Mouse (Mus musculus): ENCODE results near the gene Slc6a1.
"Not testable (repeated sequence)": the region's sequence is repeated elsewhere in the genome, so short reads cannot be mapped to it uniquely, and the experiment has no call there.

The Slc6a1 gene

DNA sequence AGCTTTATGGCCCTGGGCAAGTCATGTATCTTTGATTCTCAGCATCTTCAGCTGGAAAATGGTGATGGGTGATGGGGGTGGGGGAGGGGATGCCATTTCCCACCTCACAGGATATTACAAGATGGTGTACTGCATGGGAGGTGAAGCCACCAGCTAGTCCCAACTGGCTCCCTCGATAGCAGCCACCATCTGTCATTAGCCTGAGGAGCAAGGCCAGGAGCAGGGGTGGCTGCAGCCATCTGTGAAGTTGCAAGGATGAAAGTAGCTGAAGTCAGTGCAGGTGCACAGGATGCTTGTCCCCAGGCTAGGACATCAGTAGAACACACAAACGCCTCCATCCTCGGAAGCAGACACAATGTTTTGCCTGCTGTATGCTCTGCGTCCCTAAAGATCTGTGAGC, 8.5 kb downstream of the Slc6a1 start:
- no peak for DNase-seq

DNA sequence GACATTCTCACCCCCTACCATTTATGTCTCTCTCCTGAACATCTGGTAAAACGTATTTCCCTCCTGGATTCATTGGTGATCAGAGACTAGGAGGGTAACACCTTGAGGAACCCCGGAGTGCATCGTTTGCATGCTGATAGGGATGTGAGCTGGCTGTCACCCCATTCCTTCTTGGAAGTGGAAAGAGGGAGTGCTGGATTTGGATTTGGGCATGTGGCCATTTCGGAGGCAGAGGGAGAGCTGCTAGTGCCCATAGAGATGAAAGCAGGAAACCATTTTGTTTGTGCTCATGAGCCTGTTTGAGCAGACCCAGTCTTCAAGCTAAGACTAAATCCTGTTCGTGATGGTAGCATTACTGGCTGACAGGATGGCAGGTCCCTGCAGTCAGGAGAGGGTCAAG, 9.0 kb downstream of the Slc6a1 start:
- no peak for DNase-seq

GRCm38 (mm10) chr6:114293511-114293910, 11.1 kb downstream of the Slc6a1 start:
- no peak for DNase-seq

DNA sequence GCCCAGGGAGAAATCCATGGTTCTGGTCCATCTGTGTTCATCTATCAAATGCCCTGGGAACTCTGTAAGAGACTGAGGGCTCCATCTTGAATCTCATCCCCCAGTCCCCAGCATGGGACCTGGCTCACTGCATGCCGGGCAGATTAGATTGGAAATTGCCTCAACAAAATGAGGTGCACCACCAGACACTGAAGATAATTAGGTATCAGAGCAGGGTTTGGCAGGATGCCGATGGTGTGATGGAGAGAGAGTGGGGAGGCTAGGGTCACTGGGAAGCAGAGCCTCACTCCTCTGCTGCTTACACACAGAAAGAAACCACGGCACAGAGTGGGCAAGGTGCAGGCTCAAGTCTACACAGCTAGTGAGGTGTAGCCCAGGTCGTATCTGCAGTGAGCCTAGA, 12.7 kb downstream of the Slc6a1 start:
- no peak for DNase-seq

DNA sequence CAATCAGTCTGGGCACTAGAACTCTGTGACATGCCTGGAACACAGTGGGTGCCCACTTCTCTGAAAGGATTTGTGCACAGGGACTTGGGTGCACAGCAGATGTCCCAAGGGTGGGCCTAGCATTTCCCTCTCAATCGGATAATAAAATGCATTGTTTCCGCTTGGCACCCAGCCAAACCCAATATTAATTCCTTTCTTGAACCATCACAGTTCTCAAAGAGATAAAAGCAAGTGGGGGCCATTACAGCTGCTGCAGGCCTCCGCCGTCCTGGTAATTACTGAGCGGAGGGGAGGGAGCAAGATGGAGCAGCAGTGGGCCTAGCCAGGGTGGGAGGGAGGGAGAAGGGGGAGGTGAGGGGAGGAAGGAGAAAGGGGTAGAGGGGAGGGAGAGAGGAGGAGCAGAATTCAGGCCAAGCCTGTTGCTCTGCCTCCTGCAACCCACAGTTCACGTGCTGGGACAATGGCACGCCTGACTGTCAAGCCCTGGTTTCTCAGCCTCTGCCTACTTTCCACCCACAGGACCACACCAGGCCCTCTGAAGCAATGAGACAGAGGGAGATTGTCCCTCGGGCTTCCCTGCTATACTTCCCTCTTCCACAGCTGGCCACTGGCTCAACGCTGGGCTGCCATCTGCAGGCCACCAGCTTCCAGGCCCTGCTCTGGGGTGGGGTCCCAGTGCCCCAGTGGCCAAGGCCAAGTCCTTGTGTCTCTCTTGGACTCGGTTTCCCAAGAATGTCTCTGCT, 15.0 kb downstream of the Slc6a1 start:
- peak; percentile 22 for DNase-seq

DNA sequence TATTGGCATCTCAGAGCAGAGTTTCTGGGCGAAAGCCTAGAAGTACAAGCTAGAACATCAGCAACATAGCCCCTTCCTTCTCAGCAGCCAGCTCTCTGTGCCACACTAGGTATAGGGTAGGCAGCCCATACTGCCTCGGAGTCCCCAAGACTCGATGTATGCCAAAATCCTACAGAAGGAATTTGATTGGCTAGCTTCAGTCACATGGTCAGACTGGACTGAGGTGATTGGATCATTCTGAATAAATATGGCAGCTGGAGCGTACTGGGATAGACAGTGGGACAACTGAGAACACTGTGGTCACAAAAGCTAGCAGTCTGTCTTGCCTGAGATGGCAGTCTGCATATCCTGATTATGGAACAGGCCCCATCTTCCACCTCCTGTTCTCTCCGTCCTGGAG, 17.3 kb downstream of the Slc6a1 start:
- no peak for DNase-seq

DNA sequence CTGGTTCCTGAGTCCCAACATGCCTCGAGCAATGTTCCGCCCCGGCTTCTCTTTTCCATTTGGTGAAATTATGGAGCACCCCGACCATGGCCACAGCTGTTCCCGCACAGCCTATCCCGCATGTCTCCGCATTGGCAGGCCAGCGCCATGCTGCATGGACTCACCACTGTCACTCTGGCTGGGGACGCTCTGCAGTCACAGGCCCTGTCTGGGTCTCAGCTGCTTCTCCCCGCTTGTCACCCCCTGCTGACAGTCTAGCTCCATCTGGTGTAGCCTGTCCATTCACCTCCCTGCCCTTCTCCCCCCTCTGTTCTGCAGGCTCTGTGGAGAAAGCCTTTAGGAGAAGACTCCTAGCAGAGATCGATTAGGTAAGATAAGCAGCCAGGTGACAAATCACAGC, 18.3 kb downstream of the Slc6a1 start:
- DNase-seq = no peak

- no peak for DNase-seq
These were observed 22.2 kb downstream of the Slc6a1 start for GRCm38 (mm10) chr6:114304668-114305067.

DNA sequence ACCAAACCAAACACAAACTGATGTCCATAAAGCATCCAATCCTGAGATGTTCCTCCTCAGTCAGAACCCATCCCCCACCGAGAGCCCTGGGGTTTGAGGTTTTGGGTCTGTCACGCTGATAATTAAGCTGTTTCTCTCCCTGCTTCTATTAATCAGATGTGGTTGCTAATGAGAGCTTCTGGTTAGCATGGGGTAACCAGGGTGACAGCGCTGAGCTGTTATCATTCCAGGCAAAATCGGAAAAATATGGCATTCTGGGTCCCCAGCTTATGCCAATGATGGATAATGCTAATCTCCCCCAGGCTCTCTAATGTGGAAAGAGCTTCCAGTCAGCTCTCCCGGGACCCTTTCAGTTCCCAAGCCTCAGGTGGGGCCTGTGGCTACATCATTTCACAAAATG, 38.1 kb downstream of the Slc6a1 start:
- no peak for DNase-seq

DNA sequence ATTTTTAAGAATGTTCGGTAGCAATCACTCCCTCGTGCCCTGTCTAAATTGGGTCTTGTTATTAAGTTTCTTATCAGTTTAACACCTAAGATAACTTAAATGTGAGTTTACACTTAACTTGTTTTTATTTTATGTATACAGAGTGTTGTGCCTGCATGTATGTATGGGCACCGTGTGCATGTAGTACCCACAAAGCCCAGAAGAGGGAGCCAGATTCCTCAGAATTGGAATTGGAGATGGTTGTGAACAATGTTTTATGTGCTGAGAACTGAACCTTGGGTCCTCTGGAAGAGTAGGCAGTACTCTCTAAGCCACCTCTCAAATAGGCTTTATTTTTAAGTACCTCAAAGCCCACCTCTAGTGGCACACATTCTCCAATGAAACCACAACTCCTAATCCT, 38.7 kb downstream of the Slc6a1 start:
- no peak for DNase-seq

- no peak for DNase-seq
These were observed 40.5 kb downstream of the Slc6a1 start for GRCm38 (mm10) chr6:114322914-114323313.

DNA sequence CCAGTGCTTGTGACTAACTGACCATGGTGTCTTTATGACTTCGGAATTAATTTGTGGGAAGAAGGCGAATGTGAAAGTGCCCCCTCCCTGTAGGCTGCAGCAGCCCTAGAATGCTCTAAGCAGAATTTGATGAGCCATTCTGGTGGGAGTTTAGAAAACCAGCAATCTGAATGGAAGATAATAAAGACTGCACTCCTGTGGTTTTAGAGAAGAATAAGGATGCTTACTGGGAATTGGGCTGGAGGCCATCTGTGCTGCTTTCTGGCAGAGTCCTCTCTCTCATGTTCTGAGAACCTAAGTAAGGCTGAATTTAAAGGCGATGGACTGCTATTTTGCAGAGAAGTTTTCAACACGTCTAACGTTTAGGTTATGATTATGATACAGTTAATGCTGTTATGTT, 42.4 kb downstream of the Slc6a1 start:
- DNase-seq = no peak

- no peak for DNase-seq
These were observed 47.4 kb downstream of the Slc6a1 start for GRCm38 (mm10) chr6:114329597-114330470.

DNA sequence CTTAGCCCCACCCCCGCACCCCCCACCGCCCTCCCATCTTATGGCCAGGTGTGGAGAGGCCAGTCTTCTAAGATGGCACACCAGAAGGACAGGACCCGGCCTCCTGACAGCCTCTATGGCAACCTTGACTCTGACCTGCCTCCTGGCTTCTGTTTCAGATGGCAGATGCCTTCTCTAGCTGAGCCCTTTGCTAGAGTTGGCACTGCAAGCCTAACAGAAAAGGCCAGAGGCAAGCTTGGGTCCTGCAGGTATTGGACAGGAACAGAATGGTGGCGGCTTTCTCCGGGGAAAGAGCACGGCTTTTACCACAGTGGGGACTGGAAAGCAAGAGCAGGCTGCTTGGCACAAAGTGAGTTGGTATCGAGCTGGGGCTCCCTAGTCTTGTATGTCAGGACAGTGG, 49.5 kb downstream of the Slc6a1 start:
- DNase-seq = no peak

DNA sequence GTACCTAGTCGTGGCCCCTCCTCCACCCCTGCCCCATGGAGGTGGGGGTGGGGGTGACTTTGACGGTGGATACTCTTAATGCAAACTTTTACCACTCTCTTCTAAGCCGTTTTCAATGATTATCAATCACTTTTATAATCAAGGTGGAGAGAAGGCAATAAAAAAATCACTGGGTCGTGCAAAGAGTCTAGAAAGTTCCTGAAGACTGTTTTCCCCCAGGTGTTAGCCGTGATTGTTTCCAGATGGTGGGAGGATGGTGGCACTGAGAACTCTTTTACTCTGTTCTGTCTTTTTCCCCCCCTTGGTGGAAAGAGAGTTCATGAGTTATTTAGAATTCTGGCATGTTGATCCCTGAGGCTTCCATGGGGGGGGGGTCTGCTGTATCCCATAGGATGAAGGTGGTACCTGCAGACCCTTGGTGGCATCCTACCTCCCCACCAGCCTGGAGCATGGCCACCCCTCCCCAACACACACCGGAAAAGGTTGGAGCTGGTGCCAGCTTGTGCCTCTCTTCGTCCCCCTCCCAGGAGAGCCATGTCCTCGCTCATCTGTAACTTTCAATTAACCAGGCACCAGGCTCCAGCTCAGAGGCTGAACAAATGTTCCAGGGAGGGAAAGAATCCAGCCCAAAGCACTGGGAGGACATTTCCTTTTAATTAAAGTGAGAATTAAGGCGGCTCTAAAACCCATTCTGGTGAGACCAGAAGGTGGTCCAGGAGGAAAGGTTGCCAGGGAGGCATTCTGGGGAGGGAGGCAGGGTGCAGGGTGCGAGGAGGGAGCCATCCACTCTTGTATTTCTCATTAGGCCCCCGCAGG, 53.9 kb downstream of the Slc6a1 start:
- no peak for DNase-seq

- no peak for DNase-seq
These were observed 54.4 kb downstream of the Slc6a1 start for GRCm38 (mm10) chr6:114336944-114337215.

DNA sequence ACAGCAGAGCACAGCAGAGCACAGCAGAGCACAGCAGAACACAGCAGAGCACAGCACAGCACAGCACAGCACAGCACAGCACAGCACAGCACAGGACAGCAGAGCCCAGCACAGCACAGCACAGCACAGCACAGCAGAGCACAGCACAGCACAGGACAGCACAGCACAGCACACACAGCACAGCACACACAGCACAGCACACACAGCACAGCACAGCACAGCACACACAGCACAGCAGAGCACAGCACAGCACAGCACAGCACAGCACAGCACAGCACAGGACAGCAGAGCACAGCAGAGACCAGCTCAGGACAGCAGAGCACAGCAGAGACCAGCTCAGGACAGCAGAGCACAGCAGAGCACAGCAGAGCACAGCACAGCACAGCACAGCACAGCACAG, 58.9 kb downstream of the Slc6a1 start:
- not testable (repeated sequence) for DNase-seq

DNA sequence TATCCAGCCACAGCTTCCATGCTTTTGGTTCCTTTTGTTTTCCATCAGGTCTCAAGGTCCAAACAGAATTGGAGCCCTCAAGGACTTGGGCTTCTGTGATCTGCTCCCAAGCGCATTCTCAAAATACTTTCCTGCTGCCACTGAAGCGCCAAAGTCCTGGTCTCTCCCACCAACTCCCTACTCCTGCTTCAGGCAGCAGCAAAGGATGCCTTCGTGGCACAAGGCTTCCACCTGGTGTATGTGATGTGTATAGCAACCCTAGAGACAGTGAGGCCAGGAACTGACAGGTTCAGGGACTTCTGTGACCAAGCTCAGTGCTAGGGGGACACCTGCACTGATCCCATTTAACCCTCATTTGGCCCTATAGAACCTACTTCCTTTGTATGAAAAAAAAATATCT, 61.3 kb downstream of the Slc6a1 start:
- DNase-seq = peak; percentile 66

GRCm38 (mm10) chr6:114345156-114345555, 62.7 kb downstream of the Slc6a1 start:
- DNase-seq = peak; percentile 83

DNA sequence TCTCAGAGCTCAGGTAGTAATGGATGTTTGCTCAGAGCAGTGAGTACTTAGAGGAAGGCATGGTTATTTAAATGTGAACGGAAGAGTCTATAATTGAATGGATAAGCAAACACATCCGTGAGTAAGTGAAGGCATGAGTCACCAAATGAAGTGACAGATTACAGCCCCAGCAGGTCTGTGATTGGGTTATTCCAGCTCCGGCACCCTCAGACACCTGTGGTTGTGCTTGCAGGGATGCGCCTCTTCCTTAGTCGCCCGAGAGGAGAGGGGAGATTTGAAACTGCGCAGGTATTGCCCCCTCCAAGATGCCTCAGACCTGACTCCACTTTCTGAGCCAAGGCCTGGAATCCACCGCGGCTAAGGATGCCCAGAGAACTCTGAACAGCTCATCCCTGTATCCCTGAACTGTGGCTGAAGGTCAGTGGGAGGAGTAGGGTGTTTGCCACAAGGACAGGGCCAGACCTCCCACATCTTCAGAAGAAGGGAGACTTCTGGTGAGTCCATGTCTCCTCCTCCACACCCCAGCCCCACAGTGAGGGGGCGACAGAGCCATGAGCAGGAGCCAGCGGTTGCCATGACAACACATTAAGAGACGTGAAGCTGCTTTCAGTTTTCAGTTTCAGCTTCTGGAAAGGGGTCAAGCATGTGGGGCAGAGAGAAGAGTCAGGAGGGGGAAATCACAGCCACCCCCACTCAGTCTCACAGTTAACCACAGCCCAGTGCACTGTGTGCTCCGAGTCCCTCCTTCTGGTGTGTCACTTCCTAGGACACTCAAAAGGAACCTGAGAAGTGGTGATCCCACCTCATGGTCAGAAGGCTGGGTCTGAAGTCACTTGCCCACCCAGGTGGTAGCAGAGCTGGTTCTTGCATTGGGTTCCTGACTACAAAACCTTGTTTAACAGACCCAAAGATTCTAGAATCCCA, 65.7 kb downstream of the Slc6a1 start:
- peak; percentile 17 for DNase-seq

DNA sequence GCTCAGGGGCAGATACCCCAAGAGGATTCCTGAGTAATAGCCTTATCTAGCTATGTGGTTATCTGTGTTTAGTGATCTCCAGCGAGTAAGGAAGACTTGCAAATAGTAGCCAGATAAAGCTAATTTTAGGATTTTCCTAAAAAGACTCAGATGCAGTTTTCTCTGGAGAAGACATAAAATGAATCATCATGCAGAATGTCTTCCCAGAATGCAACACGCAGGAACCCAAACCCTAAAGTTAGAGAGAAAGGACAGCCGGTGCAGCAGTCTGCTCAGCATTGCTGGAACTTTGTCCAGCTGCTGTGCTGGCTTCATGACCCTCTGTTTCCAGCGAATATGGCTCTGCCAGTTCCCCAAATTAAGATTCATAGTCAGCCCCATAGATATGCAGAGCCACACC, 72.2 kb downstream of the Slc6a1 start:
- peak; percentile 14 for DNase-seq

DNA sequence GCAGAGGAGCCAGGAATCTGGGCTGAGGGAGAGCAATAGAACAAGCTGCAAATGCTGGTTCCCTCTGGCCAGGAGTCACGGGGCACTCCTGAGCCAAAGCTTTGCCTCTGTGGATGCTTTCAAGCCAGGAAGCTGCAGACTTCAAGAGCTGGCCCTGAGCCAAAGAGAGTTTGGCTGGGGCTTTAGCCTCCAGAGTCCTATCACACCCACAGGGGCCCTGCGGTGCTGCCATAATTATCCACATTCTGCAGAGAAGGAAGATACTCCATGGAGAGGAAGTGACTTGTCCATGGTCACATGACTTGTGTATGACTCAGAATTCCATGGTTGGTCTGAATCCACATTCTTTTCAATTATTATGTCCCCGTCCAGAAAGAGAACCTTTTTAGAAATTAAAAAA, 75.7 kb downstream of the Slc6a1 start:
- peak; percentile 49 for DNase-seq

DNA sequence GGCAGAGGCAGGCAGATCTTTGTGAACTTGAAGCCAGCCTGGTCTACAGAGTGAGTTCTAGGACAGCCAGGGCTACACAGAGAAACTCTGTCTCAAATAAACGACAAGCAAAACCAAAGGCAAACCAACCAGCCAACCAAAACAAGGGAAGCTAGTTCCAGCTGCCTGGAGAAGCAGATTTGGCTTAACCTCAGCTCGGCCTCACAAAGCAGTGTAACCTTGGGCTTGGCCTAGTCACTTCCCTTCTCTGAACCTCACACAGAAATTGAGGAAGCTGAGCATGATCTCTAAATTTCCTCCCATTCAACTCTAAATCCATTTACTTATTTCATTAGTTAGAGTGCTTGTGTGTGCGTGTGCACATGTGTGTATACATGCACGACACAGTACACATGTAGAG, 79.9 kb downstream of the Slc6a1 start:
- no peak for DNase-seq
